Mouse (Mus musculus) thymus, postnatal 14 days (tissue): ENCODE results near the gene Elf5.

Experiments used
- DNase-seq: peaks from one replicate; pipeline ENCODE4 v3.0.0; 2021

Elf5 gene

DNA sequence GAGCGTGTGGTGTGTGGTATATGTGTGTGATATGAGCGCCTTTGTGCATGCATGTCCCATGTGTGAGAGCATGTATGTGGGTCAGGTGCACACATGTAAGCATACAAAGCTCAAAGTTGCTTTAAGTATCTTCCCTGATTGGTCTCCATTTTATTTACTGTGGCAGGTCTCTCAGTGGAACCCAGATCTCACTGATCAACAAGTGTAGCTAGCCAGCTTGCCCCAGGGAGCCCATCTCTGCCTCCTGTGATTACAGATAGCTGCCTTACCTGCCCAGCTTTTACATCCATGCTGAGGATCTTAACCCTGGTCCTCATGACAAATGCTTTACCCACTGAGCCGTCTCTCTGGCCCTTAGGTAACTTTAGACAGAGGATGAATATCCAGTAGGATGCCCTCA lies 66.8 kb downstream of the Elf5 start:
- DNase-seq, result no peak

- DNase-seq, result no peak
Observed at GRCm38 (mm10) chr2:103480240-103480639, 68.8 kb downstream of the Elf5 start.

GRCm38 (mm10) chr2:103480871-103481270 lies 69.4 kb downstream of the Elf5 start:
- DNase-seq, result no peak

DNA sequence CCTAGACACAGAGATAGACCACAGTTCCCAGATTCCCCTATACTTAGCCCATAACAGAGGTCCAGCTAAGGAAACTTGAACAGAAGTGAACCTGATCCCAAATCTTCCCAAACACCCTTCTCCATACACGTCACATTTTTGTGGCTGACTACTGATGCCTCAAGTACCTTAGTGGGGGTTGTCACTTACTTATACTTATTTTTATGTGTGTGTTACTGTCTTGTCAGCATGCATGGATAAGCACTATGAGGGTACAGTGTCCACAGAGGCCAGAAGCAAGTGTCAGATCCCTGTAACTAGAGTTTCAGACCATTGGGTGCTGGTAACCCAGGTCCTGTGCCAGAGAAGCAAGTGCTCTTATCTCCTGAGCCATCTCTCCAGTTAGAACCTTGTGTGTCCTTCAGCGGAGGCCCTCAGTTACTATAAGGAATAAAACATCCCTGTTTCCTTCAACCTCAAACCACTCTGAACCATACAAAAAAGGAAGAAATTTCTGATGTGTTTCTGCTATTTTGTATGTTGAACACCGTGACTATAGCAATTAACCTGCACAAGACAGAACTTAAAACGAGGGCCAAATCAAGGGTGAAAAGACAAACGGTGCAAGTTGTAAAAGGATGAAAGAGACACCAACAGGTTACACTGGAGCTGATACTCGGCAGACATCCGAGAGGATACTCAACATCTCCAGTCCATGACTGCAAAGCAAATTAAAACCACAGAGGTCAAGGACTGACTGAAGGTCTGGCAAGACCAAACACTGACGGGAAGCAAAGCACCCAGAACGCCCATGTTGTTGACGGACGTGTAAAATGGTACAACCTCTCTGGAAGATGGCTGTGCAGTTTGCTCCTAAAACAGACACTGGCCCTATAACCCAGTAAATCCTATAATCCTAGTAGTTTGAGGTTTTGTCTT lies 70.1 kb downstream of the Elf5 start:
- no peak for DNase-seq

DNA sequence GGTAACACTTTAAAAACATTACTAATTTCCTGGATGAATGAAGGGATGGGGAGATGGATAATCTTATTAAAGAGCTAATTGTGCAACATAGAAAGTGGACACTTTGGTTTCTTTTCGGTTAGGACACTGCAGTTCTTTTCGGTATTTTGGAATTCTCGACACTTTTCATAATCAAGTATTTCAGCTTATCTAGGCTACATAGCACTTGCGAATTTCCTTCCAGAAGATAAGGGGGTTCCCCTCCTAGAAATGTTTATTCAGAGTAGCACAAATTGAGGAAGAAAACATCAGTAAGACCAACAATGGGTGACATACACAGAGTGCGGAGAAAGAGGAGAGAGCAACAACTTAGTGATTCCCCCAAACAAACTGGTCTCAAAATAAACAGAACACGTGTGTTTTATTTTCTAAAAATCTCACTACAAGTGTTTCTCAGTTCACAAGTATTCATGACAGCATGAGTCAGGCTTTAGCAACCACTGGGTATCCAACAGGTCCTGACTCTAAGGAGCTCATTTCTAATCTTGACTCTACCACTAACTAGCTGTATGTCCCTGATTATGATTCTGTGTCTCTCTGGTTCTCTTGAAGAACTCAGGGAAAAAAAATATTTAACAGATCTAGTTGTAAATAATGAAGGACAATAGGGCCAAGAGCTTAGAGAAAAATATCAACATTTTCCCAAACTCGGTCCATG lies 71.9 kb downstream of the Elf5 start:
- no peak for DNase-seq

GRCm38 (mm10) chr2:103483986-103484520 lies 72.6 kb downstream of the Elf5 start:
- DNase-seq, result no peak

DNA sequence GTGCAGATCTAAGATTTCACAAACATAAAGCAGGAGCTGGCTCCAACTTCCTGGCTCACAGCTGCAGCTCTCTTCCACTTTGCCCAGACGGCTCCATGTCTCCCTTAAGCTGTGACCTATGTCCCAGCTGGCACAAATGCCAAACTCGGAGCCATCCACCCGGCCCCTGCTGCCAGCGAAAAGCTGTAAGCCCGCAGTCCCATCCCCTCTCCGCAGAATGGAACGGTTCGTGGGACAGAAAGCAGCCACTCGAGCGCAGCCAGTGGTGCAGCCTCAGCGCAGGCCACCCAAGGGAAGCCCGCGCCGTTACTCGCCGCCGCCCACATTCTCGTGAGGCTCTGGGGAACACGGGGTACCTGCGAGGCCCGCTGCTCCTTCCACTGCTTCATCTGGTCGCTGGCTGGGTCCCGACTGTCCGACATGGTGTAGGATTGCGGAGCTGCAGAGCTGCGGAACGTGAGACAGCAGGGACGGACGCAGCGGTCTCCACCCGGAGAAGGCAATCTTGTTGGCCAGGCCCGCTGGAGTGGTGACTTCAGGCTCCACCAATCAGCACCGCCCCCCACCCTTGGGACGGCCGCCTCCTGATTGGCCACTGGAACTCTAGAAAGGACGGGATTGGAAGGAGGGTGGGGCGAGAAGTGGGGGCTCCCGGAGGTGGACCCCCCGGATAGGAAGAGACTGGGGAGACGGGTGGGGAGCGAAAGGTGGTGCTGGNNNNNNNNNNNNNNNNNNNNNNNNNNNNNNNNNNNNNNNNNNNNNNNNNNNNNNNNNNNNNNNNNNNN lies 73.3 kb downstream of the Elf5 start, which contains the start of gene Cat:
TSS of gene Cat (minus strand) at position 544 of the 785 bp plus-strand sequence.
- peak; percentile 97 for DNase-seq

GRCm38 (mm10) chr2:103492526-103492925 lies 81.0 kb downstream of the Elf5 start:
- no peak for DNase-seq

DNA sequence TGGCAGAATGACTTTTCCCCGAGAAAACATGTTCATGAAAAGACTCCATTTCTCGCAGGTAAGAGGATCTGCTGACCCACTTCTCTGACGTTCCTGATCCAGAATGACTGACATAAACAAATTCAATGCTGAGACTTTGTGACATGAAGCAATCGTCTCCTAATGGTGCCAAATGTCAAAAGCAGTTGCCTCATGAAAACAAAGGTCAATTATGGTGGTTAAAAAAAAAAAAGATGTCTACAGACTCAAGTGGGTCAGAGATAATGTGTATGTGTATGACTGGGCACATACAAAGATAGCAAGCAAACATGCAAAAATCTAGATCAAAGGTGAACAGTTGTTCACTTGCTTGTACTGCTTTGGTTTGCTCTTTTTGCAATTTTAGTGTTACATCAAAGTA lies 82.3 kb downstream of the Elf5 start:
- DNase-seq, result no peak

DNA sequence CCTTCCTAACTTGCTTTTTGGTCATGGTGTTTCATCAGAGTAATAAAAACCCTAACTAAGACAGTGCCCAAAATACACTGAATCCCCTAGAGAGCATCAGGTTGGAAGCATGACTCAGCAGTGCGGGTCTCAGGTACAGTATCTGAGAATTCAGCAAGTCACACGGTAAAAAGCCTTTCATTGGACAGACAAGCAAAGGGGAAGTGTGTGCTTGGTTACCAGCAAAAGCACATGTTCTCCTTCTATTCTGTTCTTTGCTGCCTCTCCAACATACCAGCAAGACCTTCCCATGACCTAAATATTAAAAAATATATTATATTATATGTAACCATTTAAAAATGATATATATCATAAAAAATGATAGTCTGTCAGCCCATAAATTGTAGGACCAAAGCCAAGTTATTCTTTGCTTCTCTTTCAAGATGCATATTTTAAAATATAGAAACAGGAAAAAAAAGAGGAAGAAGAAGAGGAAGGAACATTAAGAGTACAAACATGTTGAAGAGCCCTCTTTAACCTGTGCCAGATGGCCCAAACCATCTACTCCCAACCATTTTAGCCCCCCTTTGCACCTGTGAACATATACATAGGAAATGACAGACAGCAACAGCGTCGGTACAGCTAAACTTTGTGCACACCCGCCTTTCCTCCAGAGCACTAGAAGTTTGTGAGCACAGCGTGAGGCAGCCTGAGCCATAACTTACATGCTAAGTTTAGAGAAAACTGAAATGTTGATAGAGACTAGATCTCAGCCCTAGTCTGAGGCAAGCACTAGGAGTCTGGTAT lies 84.3 kb downstream of the Elf5 start:
- DNase-seq, result peak; percentile 14
